Mouse (Mus musculus): ENCODE measurements around the gene Dld.

Gene Dld

GRCm38 (mm10) chr12:31294996-31295395, 56.3 kb downstream of the Dld start:
- DNase-seq (ENCODE audit: low read depth in 1 of 2, low spot score in 2 of 2): no peak

DNA sequence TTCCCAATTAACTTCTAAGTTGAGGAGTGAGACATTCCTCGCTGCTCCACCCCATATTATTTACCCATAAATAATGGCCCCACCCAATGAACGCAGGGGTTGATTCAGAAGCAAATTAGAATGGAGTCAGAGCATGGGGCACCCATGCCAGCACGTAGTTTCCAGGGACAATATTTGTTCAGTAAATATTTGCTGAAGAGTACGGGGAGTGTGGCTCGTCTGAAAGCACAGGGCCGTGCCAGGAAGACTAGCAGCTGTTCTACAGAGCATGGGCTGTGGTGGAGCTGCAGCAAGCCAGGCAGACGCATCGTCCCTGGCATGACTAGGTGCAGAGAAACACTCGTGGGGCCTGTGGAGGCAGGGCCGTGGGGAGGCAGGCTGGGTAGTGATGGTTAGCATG, 56.7 kb downstream of the Dld start:
- DNase-seq (ENCODE audit: low read depth in 1 of 2, low spot score in 2 of 2): no peak

DNA sequence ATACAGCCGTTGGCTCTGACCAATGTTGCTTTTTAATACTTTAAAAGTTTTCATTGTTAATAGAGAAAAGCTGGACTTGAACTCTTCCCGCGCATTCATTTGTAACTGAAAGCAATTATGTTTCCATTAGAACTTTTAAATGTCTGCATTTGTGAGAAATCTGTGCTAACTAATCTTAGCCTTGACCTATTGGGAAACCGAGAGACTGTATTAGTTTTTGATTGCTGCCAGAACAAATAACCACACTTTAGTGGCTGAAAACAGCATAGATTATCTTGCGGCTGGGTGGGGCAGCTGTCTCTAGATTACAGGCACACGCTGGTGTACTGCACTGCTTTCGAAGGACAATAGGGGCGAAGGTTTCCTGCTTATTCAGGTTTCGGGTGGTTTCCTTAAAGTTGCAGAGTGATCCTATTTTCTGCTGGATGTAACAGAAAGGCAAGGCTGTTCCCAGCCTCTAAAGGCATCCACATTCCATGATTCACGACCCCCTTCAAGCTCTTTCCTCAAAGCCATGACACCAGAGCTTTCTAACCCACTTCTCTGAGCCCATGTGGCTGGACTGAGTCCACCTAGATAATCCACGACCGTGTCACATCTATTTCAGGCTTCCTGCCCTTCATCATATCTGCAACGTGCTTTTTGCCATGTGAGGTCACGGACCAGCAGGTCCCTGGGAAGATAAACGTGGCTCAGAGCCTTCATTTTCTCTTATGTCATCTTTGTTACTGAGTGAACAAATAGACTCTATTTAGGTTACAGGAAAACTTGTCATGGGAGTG, 57.7 kb downstream of the Dld start:
- no peak for DNase-seq (ENCODE audit: low read depth in 1 of 2, low spot score in 2 of 2)

- no peak for DNase-seq (ENCODE audit: low read depth in 1 of 2, low spot score in 2 of 2)
Measured at GRCm38 (mm10) chr12:31290951-31291350, 60.3 kb downstream of the Dld start.

- no peak for DNase-seq (ENCODE audit: low read depth in 1 of 2, low spot score in 2 of 2)
Measured at GRCm38 (mm10) chr12:31289046-31289445, 62.2 kb downstream of the Dld start.

DNA sequence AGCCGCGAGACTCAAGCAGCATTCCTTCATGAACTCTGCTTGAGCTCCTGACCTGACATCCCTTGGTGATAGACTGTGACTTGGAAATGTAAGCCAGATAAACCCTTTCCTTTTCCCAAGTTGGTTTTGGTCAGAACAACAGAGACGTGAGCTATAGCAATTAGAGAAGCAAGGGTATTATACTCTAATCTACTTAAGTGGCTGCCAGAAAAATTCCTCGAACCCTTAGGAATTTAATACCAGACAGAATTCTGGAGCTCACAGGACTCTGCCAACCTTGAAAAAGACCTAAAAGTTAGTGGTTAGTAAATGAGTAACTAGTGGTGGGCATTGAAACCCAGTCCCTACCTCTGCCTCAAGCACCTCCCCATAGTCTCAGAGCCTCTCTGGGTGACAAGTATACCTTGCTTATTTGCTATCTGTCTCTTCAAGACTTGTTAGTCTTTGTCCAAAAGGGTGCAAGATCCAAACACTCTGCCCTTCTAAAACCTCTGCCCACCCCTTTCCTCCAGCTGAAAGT, 67.6 kb downstream of the Dld start:
- no peak for DNase-seq (ENCODE audit: low read depth in 1 of 2, low spot score in 2 of 2)

- DNase-seq (ENCODE audit: low read depth in 1 of 2, low spot score in 2 of 2): no peak
Measured at GRCm38 (mm10) chr12:31283131-31283530, 68.1 kb downstream of the Dld start.

GRCm38 (mm10) chr12:31282241-31282640, 69.0 kb downstream of the Dld start:
- DNase-seq (ENCODE audit: low read depth in 1 of 2, low spot score in 2 of 2): no peak

All from monocyte, adult 2 months (primary cell).